Mouse (Mus musculus) brown adipose tissue, adult 24 weeks (tissue): ENCODE results near the gene Arhgap21. TPM values are rescaled to one million over a fixed set of nuclear protein-coding genes. Genes with fewer than 3 reads are reported as not detected.

Experiments
- H3K27ac ChIP-seq: fragments of 200-500 bp; replicated peaks from 2 replicates; pipeline ENCODE4 v1.5.1; 2012; ENCODE audit warnings: low read depth, mild to moderate bottlenecking, low read length
- H3K4me1 ChIP-seq: fragments of 200-500 bp; 2 replicates; pipeline ENCODE4 v1.6.1; 2012; ENCODE audit warnings: low read length, mixed read lengths; ENCODE audit not compliant: control insufficient read depth, insufficient read depth, insufficient read length
- H3K4me3 ChIP-seq: fragments of 200-500 bp; 2 replicates; pipeline ENCODE4 v1.5.1; 2012; ENCODE audit warnings: low read depth, mild to moderate bottlenecking, low read length, moderate library complexity; ENCODE audit not compliant: insufficient read depth
- polyA plus RNA-seq: library from polyadenylated mRNA; stranded (reverse); fragments of >200 nt; gene quantifications from 2 replicates; pipeline ENCODE4 v1.2.4, GENCODE M21; 2012; ENCODE audit not compliant: missing spikeins, insufficient read depth, insufficient read length

Arhgap21 gene
- polyA plus RNA-seq, 1 experiment, result 27.0 TPM

GRCm38 (mm10) chr2:20905411-20905810 lies 63.3 kb downstream of the Arhgap21 start:
- Histone ChIP-seq H3K4me3 (no peak overlapping the region), H3K27ac (no peak overlapping the region)

GRCm38 (mm10) chr2:20902981-20903645 lies 65.6 kb downstream of the Arhgap21 start:
- no peak overlapping the region for H3K27ac ChIP-seq
- H3K4me1 ChIP-seq, result no peaks in the 10 kb centered on the region
- no peak overlapping the region for H3K4me3 ChIP-seq

More at GRCm38 (mm10) chr2:20905411-20905810, 63.3 kb downstream of the Arhgap21 start:
- no peaks in the 10 kb centered on the region for H3K4me1 ChIP-seq

- Histone ChIP-seq H3K4me3 (no peak overlapping the region), H3K4me1 (no peaks in the 10 kb centered on the region), H3K27ac (no peak overlapping the region)
Measured at GRCm38 (mm10) chr2:20901916-20902315, 66.8 kb downstream of the Arhgap21 start.

- H3K27ac ChIP-seq, result no peak overlapping the region
- H3K4me1 ChIP-seq, result peaks cover 1% of the 10 kb centered on the region; the same call in 1 of the 2 replicates
- no peak overlapping the region; the same call in 1 of the 2 replicates for H3K4me3 ChIP-seq
Measured at GRCm38 (mm10) chr2:20899301-20899700, 69.4 kb downstream of the Arhgap21 start.

- Histone ChIP-seq H3K27ac (no peak overlapping the region), H3K4me3 (no peak overlapping the region), H3K4me1 (peaks cover 4% of the 10 kb centered on the region; the same call in 1 of the 2 replicates)
Measured at GRCm38 (mm10) chr2:20898684-20899083, 70.0 kb downstream of the Arhgap21 start.

GRCm38 (mm10) chr2:20896446-20896845 lies 72.2 kb downstream of the Arhgap21 start:
- Histone ChIP-seq H3K4me3 (no peak overlapping the region), H3K27ac (no peak overlapping the region), H3K4me1 (peaks cover 4% of the 10 kb centered on the region; the same call in 1 of the 2 replicates)

GRCm38 (mm10) chr2:20894100-20894690 lies 74.5 kb downstream of the Arhgap21 start:
- no peak overlapping the region for H3K27ac ChIP-seq

GRCm38 (mm10) chr2:20888751-20889150 lies 79.9 kb downstream of the Arhgap21 start:
- Histone ChIP-seq H3K4me3 (no peak overlapping the region), H3K4me1 (no peaks in the 10 kb centered on the region), H3K27ac (no peak overlapping the region)

More at GRCm38 (mm10) chr2:20894100-20894690, 74.5 kb downstream of the Arhgap21 start:
- H3K4me1 ChIP-seq, result peaks cover 4% of the 10 kb centered on the region; the same call in 1 of the 2 replicates
- no peak overlapping the region for H3K4me3 ChIP-seq

GRCm38 (mm10) chr2:20883288-20883687 lies 85.4 kb downstream of the Arhgap21 start:
- Histone ChIP-seq H3K27ac (no peak overlapping the region), H3K4me1 (no peaks in the 10 kb centered on the region), H3K4me3 (no peak overlapping the region)

- Histone ChIP-seq H3K4me1 (no peaks in the 10 kb centered on the region), H3K4me3 (no peak overlapping the region), H3K27ac (no peak overlapping the region)
Measured at GRCm38 (mm10) chr2:20879877-20880605, 88.6 kb downstream of the Arhgap21 start.

GRCm38 (mm10) chr2:20874621-20875020 lies 94.1 kb downstream of the Arhgap21 start:
- Histone ChIP-seq H3K4me3 (no peak overlapping the region), H3K27ac (no peak overlapping the region), H3K4me1 (no peaks in the 10 kb centered on the region)

GRCm38 (mm10) chr2:20869212-20869965 lies 99.3 kb downstream of the Arhgap21 start:
- Histone ChIP-seq H3K27ac (no peak overlapping the region), H3K4me1 (no peaks in the 10 kb centered on the region), H3K4me3 (no peak overlapping the region)

GRCm38 (mm10) chr2:20868052-20868451 lies 100.6 kb downstream of the Arhgap21 start:
- Histone ChIP-seq H3K4me1 (no peaks in the 10 kb centered on the region), H3K4me3 (no peak overlapping the region), H3K27ac (no peak overlapping the region)

GRCm38 (mm10) chr2:20865795-20866194 lies 102.9 kb downstream of the Arhgap21 start:
- H3K4me3 ChIP-seq, result no peak overlapping the region
- H3K4me1 ChIP-seq, result no peaks in the 10 kb centered on the region
- H3K27ac ChIP-seq, result no peak overlapping the region

GRCm38 (mm10) chr2:20864569-20864968 lies 104.1 kb downstream of the Arhgap21 start:
- no peaks in the 10 kb centered on the region for H3K4me1 ChIP-seq
- no peak overlapping the region for H3K27ac ChIP-seq
- no peak overlapping the region for H3K4me3 ChIP-seq
